Mouse (Mus musculus) heart, adult 2 months (tissue): Measurements from ENCODE around the gene Bnip2. TPM values are rescaled to one million over a fixed set of nuclear protein-coding genes. Genes with fewer than 3 reads are reported as not detected.
A peak's percentile ranks its signal among the peaks of the same experiment; 100 is the strongest.

Source experiments
- DNase-seq, 2 experiments: peaks; one replicate each; pipeline ENCODE4 v3.0.0; 2021
- H3K27ac ChIP-seq: fragments of 200-600 bp; 2 replicates; pipeline ENCODE4 v1.8.1; 2022
- H3K27me3 ChIP-seq: fragments of 200-500 bp; 2 replicates; pipeline ENCODE4 v1.6.1; 2012; ENCODE audit warnings: mild to moderate bottlenecking, low read length, inconsistent platforms, mixed read lengths; ENCODE audit not compliant: control insufficient read depth, insufficient read depth
- H3K36me3 ChIP-seq: fragments of 200-500 bp; 2 replicates; pipeline ENCODE4 v1.6.1; 2012; ENCODE audit warnings: low read length, inconsistent platforms; ENCODE audit not compliant: control insufficient read depth, insufficient read depth
- H3K4me1 ChIP-seq: fragments of 200-500 bp; 2 replicates; pipeline ENCODE4 v1.6.1; 2011; ENCODE audit warnings: low read length; ENCODE audit not compliant: control insufficient read depth, insufficient read depth
- H3K4me3 ChIP-seq: fragments of 200-600 bp; 2 replicates; pipeline ENCODE4 v1.8.1; 2022
- H3K79me2 ChIP-seq: fragments of 200-500 bp; replicated peaks from 2 replicates; pipeline ENCODE4 v1.6.1; 2012; ENCODE audit warnings: mild to moderate bottlenecking, inconsistent platforms, low read length, moderate library complexity, mixed read lengths; ENCODE audit not compliant: control insufficient read depth, insufficient read depth
- H3K9ac ChIP-seq: fragments of 200-500 bp; 2 replicates; pipeline ENCODE4 v1.6.1; 2012; ENCODE audit warnings: low read depth, mild to moderate bottlenecking, control low read depth, inconsistent platforms, low read length, mixed read lengths
- CTCF ChIP-seq: fragments of 200-600 bp; IDR thresholded peaks from 2 replicates; pipeline ENCODE4 v1.8.1; 2022; ENCODE audit warnings: antibody characterized with exemption, mild to moderate bottlenecking, moderate library complexity
- EP300 ChIP-seq: fragments of 200-500 bp; IDR thresholded peaks from 2 replicates; pipeline ENCODE4 v1.6.1; 2011; ENCODE audit warnings: low read depth, low read length, control low read depth; ENCODE audit not compliant: insufficient read depth
- POLR2A ChIP-seq: fragments of 200-500 bp; IDR thresholded peaks from 2 replicates; pipeline ENCODE4 v1.6.1; 2011; ENCODE audit warnings: mild to moderate bottlenecking, low read depth, low read length, control low read depth; ENCODE audit not compliant: insufficient read depth
- WGBS: fragments of 180-500 bp; shearing (Covaris S2); methylation state at CpG from one replicate; pipeline ENCODE4 v1.1.7; 2018; 5-methylcytosine and 5-hydroxymethylcytosine counted together
- intact Hi-C: fragments of 180-260 bp; cut with DNase I; formaldehyde crosslinking; loops from one replicate; pipeline ENCODE4 v1.15.1; 2025
- long read RNA-seq: library from polyadenylated mRNA; stranded (forward); transcript quantifications from one replicate; pipeline ENCODE4 v2.0.0, GENCODE M21; 2021
- polyA plus RNA-seq: library from polyadenylated mRNA; depleted of rRNA; stranded (reverse); fragments of >200 nt; gene quantifications from 2 replicates; pipeline ENCODE4 v1.2.3, GENCODE M21; 2012; rRNA removed
- total RNA-seq, 2 experiments: library from RNA; stranded (reverse); gene quantifications; 2 replicates each; pipeline ENCODE4 v1.2.3; 2021

Bnip2 gene
- 10 to 100 TPM; 96.7 to 97.0 TPM for total RNA-seq
- polyA plus RNA-seq, result 34.1 and 62.8 TPM in 2 replicates
- long read RNA-seq, transcript Bnip2-201 (11 exons, 2,464 nt), result major isoform, 141 of 181 reads
- long read RNA-seq, transcript Bnip2-202 (10 exons, 2,328 nt), result minor isoform, 16 of 181 reads
- long read RNA-seq, partial matches to known transcripts, result 2 of 181 reads
- long read RNA-seq, other reads (novel, unspliced or antisense), result 22 of 181 reads

- H3K36me3 ChIP-seq, result peaks cover 27% of the 10 kb centered on the region
- H3K27ac ChIP-seq, result peak within 1 kb of the TSS; percentile 97
- H3K9ac ChIP-seq, result peak within 1 kb of the TSS; percentile 99
- no peaks in the 10 kb centered on the region for H3K27me3 ChIP-seq
- peak; percentile 97 to 98 for DNase-seq
- peak within 1 kb of the TSS; percentile 98 for H3K4me3 ChIP-seq
- TF ChIP-seq POLR2A, result peak; percentile 97
- peak; percentile 57; the same call in 1 of the 2 replicates for TF ChIP-seq EP300
- peak; percentile 23 for TF ChIP-seq CTCF
- intact Hi-C loops, result loop anchor here (5.0 kb wide), 1 partner anchor 482 kb away; no protein-coding TSS in a partner anchor
- WGBS, result under 1% methylated on average over 76 of the region's 76 CpGs
- H3K79me2 ChIP-seq, result peaks cover 2% of the 10 kb centered on the region
- peaks cover 14% of the 10 kb centered on the region for H3K4me1 ChIP-seq
These were observed at the start of gene Bnip2 for GRCm38 (mm10) chr9:69989303-69990121. TSS of gene Bnip2 (plus strand) at chr9:69989466.

DNA sequence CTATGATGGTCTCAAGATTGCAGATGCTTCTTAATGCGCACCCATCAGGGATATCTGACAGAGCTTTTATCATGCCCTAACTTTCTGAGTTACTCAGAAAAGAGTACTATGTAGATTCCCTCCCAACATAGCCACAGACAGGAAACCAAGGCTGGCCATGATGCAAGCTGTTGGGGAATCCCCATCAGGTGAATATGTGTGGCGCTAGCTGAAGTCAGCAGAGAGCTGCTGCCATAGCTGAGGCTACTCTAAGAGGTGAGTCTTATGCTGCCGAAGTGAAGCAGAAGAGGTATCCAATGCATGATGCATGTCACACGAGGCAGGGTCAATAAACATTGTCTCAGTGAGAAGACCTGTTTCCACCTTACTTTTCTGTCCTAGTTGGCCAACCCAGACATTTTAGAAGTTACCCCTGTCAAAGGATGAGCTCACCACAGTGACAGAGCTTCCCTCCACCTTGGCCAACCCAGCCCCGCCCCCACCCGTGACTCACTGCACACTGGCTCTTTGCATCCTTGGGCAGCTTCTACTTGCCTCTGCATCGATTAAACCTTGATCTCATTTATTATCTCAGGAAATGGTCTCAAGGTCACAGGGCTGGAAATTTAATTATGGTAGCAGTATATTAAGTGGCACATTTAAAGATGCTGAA, 48.3 kb upstream of the Bnip2 start:
- TF ChIP-seq POLR2A (no peak), CTCF (no peak), EP300 (no peak)
- Histone ChIP-seq H3K27ac (no peak overlapping the region), H3K36me3 (no peaks in the 10 kb centered on the region), H3K4me3 (no peak overlapping the region), H3K9ac (no peak overlapping the region), H3K27me3 (no peaks in the 10 kb centered on the region), H3K4me1 (no peaks in the 10 kb centered on the region), H3K79me2 (no peaks in the 10 kb centered on the region)
- intact Hi-C loops, result no loop called here
- WGBS, result 77% methylated on average over 7 of the region's 7 CpGs
- no peak for DNase-seq

- Histone ChIP-seq H3K27ac (no peak overlapping the region), H3K79me2 (no peaks in the 10 kb centered on the region), H3K9ac (no peak overlapping the region), H3K36me3 (no peaks in the 10 kb centered on the region), H3K4me3 (no peak overlapping the region), H3K27me3 (no peaks in the 10 kb centered on the region), H3K4me1 (no peaks in the 10 kb centered on the region)
- intact Hi-C loops, result no loop called here
- WGBS, result 77% methylated on average over 6 of the region's 6 CpGs
- TF ChIP-seq CTCF (0 out of 2 replicates have a peak, but pooled peaks have one; percentile 14), EP300 (no peak)
- no peak for DNase-seq
These were observed 47.7 kb upstream of the Bnip2 start for GRCm38 (mm10) chr9:69941556-69941955.

DNA sequence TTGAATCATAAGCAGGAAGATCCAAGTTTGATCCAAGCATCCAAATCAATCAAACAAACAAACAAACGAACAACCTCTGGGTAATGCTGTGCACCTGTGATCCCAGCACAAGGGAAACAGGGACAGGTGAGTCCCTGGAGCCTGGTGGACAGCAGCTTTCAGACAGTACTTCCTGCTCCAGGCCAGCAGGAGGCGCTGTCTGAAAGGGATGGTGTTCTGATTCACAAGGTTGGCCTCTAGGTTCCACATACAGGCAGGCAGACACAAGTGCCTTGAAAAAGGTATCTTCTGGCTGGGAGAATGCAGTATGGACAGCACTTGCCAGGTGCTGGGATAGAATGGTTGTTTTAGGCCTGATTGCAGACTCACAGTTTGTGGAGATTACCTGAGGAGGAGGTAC, 40.3 kb upstream of the Bnip2 start:
- H3K27ac ChIP-seq, result no peak overlapping the region
- no peak overlapping the region for H3K9ac ChIP-seq
- 1% methylated on average over 2 of the region's 2 CpGs for WGBS
- TF ChIP-seq CTCF (peak; percentile 91), EP300 (0 out of 2 replicates have a peak, but pooled peaks have one; percentile 37), POLR2A (no peak)
- no peaks in the 10 kb centered on the region for H3K27me3 ChIP-seq
- no peaks in the 10 kb centered on the region for H3K4me1 ChIP-seq
- intact Hi-C loops, result loop anchor here (1.0 kb wide), 1 partner anchor 38 kb away; no protein-coding TSS in a partner anchor
- DNase-seq, result peak; percentile 58 to 67
- no peak overlapping the region for H3K4me3 ChIP-seq
- H3K36me3 ChIP-seq, result no peaks in the 10 kb centered on the region
- H3K79me2 ChIP-seq, result no peaks in the 10 kb centered on the region

- no peak overlapping the region for H3K4me3 ChIP-seq
- no peak overlapping the region for H3K9ac ChIP-seq
- DNase-seq, result no peak
- intact Hi-C loops, result loop anchor here (1.0 kb wide), 1 partner anchor 38 kb away; no protein-coding TSS in a partner anchor
- TF ChIP-seq EP300 (no peak), POLR2A (no peak), CTCF (no peak)
- no peaks in the 10 kb centered on the region for H3K4me1 ChIP-seq
- WGBS, result 66% methylated on average over 4 of the region's 4 CpGs
- H3K27me3 ChIP-seq, result no peaks in the 10 kb centered on the region
- H3K79me2 ChIP-seq, result no peaks in the 10 kb centered on the region
- H3K27ac ChIP-seq, result no peak overlapping the region
- H3K36me3 ChIP-seq, result no peaks in the 10 kb centered on the region
These were observed 39.6 kb upstream of the Bnip2 start for GRCm38 (mm10) chr9:69949641-69950040.
